Mouse (Mus musculus) G1E (cell line): ENCODE measurements around the gene Sptan1.

ENCODE experiments used
- CTCF ChIP-seq: IDR thresholded peaks from 2 replicates; pipeline ENCODE4 v1.5.1; 2012; ENCODE audit warnings: low read depth, low read length, inconsistent platforms, mixed read lengths
- GATA1 ChIP-seq: IDR thresholded peaks from 2 replicates; pipeline ENCODE4 v1.6.1; 2012; ENCODE audit warnings: borderline replicate concordance, low read length, inconsistent platforms, mixed read lengths

DNA sequence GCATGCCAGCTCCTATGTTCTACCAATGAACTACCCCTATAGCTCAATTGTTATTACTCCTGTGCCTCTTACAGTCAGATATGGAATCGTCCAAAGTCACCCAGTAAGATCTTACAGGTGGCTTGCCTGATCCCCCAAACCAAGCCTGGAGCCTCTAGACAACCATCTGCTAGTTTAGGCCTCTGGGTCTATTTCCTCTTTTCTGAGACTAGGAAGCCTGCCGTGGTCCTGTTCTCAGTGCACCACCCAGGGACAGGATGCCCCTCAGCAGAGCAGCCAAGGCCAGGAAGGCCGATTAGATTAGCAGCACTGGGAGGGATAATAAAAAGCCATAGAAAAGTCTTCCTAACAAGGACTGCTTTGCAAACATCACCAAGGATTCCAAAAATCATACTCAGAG, 84.5 kb downstream of the Sptan1 start:
- no peak for TF ChIP-seq GATA1
- no peak for TF ChIP-seq CTCF
